Mouse (Mus musculus) kidney, adult 2 months (tissue): ENCODE results near the gene Gm13030.

Experiments
- CTCF ChIP-seq: fragments of 200-500 bp; conservative IDR thresholded peaks from 2 replicates; pipeline ENCODE4 v1.5.1; 2011; ENCODE audit warnings: low read depth, mild to moderate bottlenecking, control low read depth, low read length, moderate library complexity, mixed read lengths; ENCODE audit not compliant: insufficient read depth, insufficient read length
- POLR2A ChIP-seq: fragments of 200-500 bp; IDR thresholded peaks from one replicate; pipeline ENCODE4 v1.6.1; 2011; ENCODE audit warnings: low read depth, low read length, control low read depth

- no peak for TF ChIP-seq CTCF
- no peak for TF ChIP-seq POLR2A
Observed at GRCm38 (mm10) chr4:138839806-138840205, 34.0 kb downstream of the Gm13030 start.
